Mouse (Mus musculus) left cerebral cortex, postnatal 14 days (tissue): Measurements from ENCODE around the gene Slc10a7. TPM values are rescaled to one million over a fixed set of nuclear protein-coding genes. Genes with fewer than 3 reads are reported as not detected.

Source experiments
- DNase-seq, 2 experiments: peaks; one replicate each; pipeline ENCODE4 v3.0.0; 2021 to 2022; ENCODE audit warnings: low spot score in 2 of 2, mixed read lengths in 1 of 2
- intact Hi-C: fragments of 180-260 bp; cut with DNase I; formaldehyde crosslinking; loops from one replicate; pipeline ENCODE4 v1.15.1; 2025
- total RNA-seq, 2 experiments: library from RNA; stranded (reverse); gene quantifications; 2 replicates each; pipeline ENCODE4 v1.2.3; 2021

Slc10a7 gene
- total RNA-seq, 2 experiments from 2014 or later: 5.6 to 12.0 TPM

DNA sequence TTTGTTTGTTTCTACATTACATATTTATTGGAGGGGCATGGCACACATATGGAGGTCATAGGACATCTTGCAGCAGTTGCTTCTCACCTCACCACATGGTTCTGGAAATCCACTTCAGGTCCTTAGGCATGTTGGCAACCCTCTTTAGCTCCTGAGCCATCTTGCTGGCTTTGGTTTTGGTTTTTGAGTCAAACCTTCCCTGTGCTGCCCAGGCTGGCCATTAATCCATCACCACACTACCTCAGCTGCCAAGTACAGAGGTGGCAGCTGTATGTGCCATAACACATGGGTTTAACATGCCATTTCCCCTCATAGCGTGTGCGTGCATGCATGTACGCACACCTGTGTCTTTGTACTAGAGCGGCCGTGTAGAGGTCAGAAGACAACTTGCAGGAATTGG lies 93.9 kb downstream of the Slc10a7 start:
- intact Hi-C loops: no loop called here
- DNase-seq: no peak

DNA sequence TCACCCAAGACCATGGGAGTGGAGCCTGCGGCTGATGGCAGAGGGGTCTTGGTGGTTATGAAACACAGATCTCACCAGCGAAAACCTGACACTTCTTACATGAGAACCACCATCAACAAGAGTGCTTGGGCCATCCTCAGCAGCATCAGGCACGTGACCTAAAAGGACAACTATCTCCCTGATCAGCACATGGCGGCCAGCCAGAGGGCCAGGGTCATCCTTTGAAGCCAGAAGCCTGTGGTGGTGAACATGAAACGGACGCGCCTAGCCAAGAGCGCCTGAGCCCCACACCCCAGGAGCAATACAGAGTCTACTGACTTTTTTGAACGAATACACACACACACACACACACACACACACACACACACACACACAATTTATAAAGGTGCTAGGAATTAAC lies 95.3 kb downstream of the Slc10a7 start:
- intact Hi-C loops: no loop called here

DNA sequence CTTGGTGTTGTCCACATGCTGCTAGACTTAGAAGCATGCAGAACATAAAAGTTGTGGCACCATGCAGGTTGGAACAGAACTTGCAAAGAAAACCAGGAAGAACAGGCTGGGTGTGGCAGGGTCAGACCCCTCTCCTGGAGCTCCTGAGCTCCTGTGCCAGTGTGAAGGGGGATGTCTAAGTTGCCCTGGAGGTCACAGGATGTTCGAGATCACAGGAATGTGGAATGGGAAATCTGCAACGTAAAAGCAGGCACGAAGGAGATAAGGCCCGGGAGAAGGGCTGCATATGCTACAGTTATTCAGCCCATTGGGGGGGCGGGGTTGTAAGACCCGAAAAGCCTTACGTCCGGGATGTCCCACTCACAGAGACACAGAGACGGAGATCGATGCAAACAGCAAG lies 100.2 kb downstream of the Slc10a7 start:
- intact Hi-C loops: no loop called here
- no peak for DNase-seq

More for the DNA sequence above, 95.3 kb downstream of the Slc10a7 start:
- no peak for DNase-seq

DNA sequence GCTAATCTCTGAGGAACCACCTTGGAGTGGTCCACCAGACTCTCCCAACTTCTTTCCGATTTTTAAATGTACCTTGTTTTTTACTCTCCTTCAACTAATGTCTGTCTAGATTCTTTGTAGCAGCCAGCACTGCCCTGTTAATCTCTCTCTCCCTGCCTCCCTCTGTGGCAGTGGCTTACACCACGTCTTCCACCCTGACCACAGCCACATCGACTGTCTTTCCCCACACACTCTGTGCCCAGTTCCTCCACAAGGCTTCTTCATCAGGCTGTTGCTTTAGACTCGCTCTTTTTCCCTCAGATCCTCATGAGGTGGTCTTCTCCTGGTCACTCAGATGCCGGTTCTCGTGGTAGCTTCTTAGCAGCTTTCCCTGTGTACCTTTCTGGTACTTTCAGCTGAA lies 101.9 kb downstream of the Slc10a7 start:
- intact Hi-C loops: no loop called here
- DNase-seq: no peak

DNA sequence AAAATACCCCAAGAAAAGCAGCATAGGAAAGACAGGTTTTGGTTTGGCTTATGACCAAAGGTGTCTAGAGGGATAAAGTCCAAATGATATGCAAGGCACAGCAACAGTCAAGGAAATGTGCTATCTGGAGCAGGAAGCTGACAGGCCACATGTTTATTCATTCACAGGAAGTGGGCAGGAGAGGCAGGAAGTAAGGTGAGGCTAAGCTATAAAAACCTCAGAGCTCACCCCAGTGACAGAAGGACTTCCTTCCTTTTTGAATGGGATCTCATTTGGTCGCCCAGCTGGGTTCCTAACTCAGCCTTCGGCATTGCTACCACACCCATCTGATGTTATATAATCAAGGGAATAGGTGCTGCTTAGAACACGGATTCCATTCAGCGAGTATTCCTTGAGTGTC lies 113.2 kb downstream of the Slc10a7 start:
- no peak for DNase-seq
- intact Hi-C loops: no loop called here

DNA sequence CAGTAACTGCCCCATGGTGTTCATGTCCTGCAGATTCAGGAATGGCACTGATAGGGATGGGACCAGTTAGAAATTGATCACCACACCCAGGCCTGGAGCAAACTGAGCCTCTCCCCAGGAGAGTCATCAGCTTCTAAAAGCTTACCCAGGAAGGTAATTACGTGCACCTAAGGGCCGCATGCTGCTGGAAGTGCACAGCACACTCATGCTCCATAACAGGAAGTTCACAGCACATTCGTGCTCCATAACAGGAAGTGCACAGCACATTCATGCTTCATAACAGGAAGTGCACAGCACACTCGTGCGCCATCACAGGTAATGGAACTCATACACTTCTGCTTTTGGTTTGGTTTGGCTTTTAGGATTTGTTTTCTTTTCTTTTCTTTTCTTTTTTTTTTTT lies 114.8 kb downstream of the Slc10a7 start:
- no peak for DNase-seq
- intact Hi-C loops: no loop called here

DNA sequence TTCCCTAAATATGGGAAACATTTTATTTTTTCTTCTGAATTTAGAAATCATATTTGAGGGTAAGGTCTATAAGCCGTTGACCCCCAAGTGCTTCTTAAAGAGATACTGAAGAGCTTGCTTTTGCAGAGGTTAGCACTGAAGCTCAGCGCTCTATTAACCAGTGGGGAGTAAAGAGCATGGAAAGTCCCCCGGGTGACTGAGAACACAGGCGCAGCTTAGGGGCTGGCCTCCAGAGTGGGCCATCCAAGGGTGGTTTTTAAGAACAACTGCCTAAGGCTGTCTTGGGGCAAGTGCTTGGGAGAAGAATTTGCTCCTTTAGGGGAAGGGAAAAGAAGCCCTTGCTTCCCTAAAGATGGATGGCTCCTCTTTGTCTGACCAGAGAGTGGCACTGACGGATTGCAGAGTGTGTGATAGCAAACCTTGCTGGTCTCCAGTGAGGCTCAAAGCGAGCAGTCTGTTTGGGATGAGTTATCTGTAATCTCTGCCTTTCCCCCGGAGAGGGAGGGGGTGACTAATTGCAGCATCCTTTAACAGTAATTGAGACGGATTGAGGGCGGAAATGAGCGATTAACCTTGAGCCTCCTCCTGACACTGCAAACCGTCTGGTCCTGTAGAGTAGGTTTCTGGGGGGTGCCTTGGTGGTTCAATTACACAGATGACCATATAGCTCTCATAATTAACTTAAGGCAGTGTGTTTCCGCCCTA lies 115.7 kb downstream of the Slc10a7 start:
- intact Hi-C loops: no loop called here
- DNase-seq: no peak

DNA sequence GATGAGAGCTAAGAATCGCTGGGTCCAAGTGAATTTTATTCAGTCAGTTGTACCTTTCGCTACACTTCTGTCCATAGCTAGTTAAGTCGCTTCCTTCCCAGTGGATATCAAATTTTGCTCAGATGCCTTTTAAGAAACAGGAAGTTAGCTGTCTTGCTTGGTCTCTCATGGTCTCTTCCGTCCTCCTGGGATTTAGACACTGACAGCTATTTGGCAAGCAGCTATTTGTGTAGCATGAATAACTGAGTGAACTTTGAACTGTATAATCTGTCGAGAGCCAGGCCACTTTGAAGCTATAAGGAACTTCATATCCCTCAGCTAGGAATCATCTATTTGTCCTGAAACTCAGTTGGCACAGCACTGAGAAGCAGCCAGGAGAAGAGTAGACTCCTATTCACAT lies 117.5 kb downstream of the Slc10a7 start:
- intact Hi-C loops: no loop called here
- no peak for DNase-seq

DNA sequence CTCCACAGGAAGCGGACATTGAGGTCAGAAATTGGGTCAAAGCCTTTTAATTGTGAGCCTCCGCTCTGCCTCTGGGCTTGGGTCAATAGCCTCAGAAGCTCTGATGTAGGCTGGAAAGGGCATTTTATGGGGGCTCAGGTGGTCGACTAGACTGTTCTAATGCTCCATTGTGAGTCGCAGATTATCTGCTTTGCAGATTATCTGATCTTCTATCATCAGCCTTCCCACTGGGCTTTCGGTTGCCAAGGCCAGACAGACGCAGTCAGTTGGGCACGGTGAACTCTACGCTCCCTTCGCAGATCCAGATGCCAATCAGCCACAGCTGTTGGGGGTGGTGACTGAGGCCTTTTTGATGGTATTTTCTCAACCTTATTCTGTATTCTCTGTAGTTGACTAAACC lies 118.6 kb downstream of the Slc10a7 start:
- intact Hi-C loops: no loop called here
- no peak for DNase-seq

DNA sequence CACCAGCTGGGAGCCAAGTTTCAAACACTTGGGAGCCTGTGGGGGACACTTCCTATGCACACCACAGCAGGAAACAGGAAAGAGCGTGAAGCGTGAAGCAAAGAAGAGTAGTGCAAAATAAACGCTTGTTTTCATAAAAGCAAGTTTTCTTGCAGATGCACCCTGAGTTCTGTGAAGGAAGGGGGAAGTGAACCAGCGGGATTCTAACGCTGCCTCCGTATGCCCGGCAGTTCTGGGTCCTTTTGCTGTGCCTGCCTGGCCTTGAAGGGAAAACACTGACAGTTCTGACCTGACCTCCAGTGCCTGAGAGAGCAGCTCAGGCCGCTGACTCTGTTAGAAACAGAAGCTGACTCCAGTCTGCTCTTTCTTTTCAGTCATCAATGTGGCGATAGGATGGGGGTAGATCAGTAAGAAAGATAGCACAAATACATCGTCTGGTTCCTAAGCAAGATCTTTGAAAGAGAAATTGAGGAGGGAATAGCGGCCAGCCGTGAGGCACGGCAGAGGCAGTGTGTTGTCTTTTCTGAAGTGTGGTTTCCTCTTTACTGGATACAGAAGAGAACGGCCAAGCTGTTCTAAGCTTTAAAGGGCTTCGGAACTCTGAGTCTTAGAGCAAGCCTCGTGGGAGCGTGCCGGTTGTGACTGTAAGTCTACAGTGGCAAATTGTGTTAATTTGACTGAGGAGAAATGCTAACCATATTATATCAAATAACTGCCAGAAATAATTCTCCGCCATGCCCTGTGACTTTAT lies 121.4 kb downstream of the Slc10a7 start:
- intact Hi-C loops: no loop called here

DNA sequence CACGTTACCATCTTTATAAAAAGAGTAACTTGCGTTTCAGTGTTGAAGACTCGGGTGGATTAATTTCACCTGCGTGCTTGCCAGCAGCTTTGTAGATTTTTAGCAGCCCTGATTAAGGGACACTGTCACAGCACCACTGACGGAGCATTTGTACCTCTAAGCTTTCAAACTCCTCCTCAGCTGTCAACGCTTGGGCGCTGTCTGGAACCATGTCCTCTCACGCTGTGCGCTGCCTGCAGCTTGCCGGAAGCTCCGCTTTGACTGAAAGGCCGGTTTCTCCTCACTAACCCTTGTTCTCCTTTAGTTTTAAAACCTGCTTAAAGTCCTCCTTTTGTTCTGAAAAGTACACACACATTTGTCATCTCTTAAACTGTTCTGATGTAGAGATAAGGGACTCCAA lies 123.9 kb downstream of the Slc10a7 start:
- DNase-seq: no peak
- intact Hi-C loops: no loop called here

More for the DNA sequence above, 121.4 kb downstream of the Slc10a7 start:
- no peak for DNase-seq

DNA sequence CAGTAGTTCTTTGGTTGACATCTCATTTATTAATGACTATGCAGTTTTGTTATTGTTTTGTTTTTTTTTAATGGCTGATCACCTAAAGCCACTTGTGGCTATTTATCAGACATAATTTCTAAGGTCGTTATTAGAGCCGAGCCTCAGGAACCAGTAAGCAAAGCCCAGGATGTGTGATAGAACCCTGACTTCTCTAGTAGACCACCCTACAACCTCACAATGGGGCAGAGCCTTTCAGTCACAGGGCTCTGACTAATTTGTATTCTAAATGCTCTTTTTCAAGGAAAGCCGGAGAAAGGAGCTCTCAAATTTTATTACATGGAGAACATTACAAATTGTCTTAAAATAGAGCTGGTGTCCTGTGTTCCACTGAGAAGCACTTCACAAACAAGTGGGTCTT lies 124.9 kb downstream of the Slc10a7 start:
- no peak for DNase-seq
- intact Hi-C loops: no loop called here

DNA sequence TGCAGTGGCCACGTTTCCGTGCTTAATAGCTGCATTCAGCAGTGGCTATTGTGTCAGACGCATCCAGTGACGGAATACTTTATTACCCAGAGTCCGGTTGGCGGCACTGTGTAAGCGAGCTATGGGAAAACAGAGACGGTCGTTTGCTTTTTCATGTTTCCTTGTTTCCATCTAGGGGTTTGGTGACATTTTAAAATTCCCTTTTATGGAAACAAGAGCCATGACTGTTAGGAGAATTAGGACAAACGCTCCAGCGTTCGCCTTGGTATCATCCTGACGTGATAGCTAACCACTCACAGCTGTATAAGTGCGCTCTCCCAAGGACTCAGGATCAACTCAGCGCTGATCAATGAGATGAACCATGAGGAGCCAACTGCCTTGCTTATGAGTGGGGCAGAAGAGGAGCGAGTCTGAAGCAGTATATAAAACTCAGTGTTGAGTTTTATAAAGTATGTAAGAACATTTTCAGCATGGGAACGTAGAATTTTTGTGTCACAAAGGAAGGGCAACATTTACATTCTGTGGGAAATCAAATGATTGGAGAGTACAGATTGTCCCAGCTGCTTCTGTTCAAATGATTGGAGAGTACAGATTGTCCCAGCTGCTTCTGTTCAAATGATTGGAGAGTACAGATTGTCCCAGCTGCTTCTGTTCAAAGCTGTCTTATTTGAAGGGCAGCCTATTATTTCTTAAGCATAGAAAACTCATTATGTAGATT lies 125.5 kb downstream of the Slc10a7 start:
- DNase-seq: no peak
- intact Hi-C loops: no loop called here

DNA sequence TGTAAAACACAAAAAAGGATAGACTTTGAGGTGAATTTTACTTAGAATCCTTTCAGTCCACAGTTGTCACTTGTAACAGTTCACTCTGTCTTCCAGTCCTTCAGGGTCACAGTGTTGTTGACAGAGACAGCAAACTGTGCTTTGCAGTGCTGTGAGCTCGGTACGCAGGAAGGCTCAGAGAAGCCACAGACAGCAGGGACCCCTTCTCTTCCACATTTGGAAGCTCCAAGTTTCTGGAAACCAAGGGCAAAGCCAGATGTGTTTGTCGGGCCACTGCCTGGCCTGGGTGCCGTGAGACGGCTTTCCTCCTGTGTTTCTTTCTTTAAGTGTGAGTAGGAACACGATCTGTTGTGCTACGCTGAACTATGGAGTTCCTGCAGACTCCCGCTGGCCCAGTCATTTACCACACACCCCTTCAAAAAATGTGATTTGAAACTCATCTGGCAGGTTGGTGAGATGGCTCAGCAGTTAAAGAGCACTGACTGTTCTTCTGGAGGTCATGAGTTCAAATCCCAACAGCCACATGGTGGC lies 126.2 kb downstream of the Slc10a7 start:
- DNase-seq: no peak
- intact Hi-C loops: no loop called here

DNA sequence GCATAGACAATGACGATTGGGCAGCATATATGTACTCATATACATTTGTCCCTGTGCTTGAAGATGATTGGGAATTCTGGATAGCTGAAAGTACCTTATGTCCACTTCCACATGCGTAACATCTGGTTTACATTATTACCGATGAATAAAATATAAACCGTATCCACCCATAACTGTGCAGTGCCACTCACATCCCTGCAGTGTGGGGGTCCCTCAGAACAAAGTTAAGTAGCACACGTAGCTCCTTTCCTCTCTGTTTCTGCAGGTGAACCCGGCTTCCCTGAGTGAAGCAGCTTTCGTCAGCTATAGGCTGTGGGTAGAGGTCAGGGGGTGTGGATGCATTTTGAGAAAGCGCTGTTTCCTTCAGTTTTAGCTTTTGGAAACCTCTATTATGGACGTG lies 132.8 kb downstream of the Slc10a7 start:
- intact Hi-C loops: loop anchor here (10.0 kb wide), 1 partner anchor 137 kb away; the partner anchor contains the start of genes Rbmxl1 and Slc10a7
- no peak for DNase-seq

DNA sequence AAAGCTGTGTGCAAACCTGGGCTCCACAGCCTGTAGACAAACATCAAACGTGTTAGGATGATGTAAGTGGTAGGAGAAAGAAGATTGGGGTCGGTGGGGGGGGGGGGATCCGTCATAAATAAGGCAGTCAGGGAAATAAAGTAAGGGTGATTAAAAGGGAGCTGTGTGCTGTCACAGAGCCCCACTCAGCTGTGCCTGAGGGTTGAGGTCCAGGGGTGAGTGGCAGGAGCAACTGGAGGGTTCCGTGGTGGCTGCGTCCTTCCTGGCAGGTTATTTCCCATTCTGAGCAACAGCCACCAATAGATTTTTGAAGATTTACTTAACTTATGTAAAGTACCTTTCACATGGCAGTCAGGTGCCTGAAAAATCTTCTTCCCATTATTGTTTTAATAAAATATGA lies 133.2 kb downstream of the Slc10a7 start:
- intact Hi-C loops: loop anchor here (10.0 kb wide), 1 partner anchor 138 kb away; the partner anchor contains the start of genes Rbmxl1 and Slc10a7
- no peak for DNase-seq

DNA sequence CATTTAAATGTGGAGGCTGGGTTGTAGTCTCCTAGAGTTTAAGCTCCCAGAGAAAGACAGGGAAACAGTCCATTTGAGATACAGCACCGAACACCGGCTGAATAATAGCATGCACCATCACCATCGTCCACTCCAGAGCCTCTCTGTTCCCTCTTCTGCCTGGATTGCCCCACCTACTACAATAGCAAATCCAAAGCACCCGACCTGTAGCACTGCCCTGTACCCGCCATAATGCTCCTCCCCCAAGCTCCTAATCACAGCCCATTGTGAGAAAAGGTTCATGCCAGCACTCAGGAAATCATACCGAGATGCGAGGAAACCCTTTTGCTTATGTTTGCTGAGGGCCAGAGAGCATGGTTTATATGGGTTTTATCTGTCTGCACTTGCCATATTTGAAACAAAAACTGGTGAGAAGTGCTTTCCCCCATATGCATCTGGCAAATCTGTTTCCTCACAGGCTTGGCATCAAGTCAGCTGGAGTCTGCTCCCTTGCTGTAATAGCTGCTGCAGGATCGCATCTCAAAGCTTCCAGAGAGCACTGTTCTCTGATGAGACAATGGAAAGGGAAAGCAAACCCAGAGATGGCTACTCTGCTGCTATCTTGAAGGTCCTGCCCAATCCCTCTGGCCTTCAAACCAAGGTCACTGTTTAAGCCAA lies 138.0 kb downstream of the Slc10a7 start:
- DNase-seq: peak; percentile 26 to 38
- intact Hi-C loops: loop anchor here (5.0 to 10.0 kb wide), 2 partner anchors 142 to 210 kb away; partner anchors contain the start of genes Pou4f2, Rbmxl1 and Slc10a7

DNA sequence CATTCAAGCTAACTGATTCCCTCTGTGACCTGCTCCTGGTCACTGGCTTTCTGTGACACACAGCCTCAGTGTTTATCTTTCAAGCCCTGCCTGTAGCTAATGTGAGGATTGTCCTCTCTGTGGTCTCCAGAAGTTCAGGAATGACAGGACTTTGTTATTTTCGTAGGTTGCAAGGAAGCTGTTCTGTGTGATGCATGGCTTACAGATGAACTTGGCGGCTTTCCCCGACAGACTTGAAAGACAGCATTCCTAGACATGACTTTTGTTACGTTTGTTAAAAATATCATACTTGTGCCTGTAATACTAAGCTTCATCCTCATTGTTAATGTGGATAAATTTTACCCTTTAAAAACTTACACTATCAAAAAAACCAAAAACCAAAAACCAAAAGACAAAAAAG lies 138.7 kb downstream of the Slc10a7 start:
- DNase-seq: no peak
- intact Hi-C loops: loop anchor here (2.0 to 10.0 kb wide), 4 partner anchors 143 to 585 kb away; partner anchors contain the start of genes Pou4f2, Rbmxl1 and Slc10a7

DNA sequence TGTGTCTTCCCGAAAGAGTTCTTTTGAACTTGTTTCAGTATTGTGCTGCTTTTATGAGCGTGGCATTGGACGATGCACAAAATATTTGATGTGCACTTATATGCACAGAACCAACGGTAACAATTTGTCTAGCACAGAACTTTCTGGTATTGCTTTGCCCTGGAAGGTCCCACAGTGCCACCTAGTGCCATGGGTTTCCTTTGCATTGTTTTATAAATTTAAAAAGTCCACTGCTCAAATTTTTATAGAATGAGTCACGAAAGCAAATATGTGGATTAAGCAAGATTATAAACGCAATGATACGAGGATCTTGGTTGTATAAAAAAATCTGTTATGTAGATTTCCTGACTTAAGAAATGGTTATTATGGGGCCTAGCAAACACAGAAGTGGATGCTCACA lies 139.8 kb downstream of the Slc10a7 start:
- peak; percentile 73 to 80 for DNase-seq
- intact Hi-C loops: loop anchor here (2.0 to 10.0 kb wide), 4 partner anchors 144 to 586 kb away; partner anchors contain the start of genes Pou4f2, Rbmxl1 and Slc10a7
